Mouse (Mus musculus): ENCODE measurements around the gene Vps51. TPM values are rescaled to one million over a fixed set of nuclear protein-coding genes. Genes with fewer than 3 reads are reported as not detected.

Gene Vps51
- polyA plus RNA-seq, 1 experiment: 55.2 TPM

GRCm38 (mm10) chr19:6105586-6105985 lies 28.6 kb upstream of the Vps51 start, which contains the start of gene Naaladl1:
Naaladl1 (plus strand) TSS chr19:6105782.
- Histone ChIP-seq H3K36me3 (ENCODE audit: control insufficient read depth, insufficient read depth) (no peaks in the 10 kb centered on the region), H3K27me3 (ENCODE audit: control insufficient read depth, insufficient read depth, insufficient read length) (no peaks in the 10 kb centered on the region), H3K79me2 (ENCODE audit: control insufficient read depth, insufficient read depth) (no peaks in the 10 kb centered on the region), H3ac (ENCODE audit: control insufficient read depth, insufficient read length, low read depth) (no peak within 1 kb of the TSS), H3K4me3 (ENCODE audit: insufficient read depth, poor library complexity, severe bottlenecking) (no peak within 1 kb of the TSS), H3K79me3 (ENCODE audit: low read depth) (no peaks in the 10 kb centered on the region)
- TF ChIP-seq MYOD1 (IDR thresholded peaks at IDR 0.05; ENCODE audit: control insufficient read depth, insufficient read length, low read depth): no peak
- no peak for TF ChIP-seq MYOG (IDR thresholded peaks at IDR 0.05; ENCODE audit: control insufficient read depth, extremely low read depth, insufficient read length)
- TF ChIP-seq USF1 (IDR thresholded peaks at IDR 0.05; ENCODE audit: low read depth): no peak
- no peak for TF ChIP-seq FOSL1 (IDR thresholded peaks at IDR 0.05; ENCODE audit: insufficient read depth, low read length, poor library complexity, severe bottlenecking)
- TF ChIP-seq CEBPB (IDR thresholded peaks at IDR 0.05; ENCODE audit: low read depth): no peak
- TF ChIP-seq MAX (IDR thresholded peaks at IDR 0.05): no peak
- no peak for TF ChIP-seq CTCF (IDR thresholded peaks at IDR 0.05; ENCODE audit: control insufficient read depth, insufficient read depth, insufficient read length)

GRCm38 (mm10) chr19:6104476-6104875 lies 27.4 kb upstream of the Vps51 start:
- H3K79me2 ChIP-seq (ENCODE audit: control insufficient read depth, insufficient read depth): no peaks in the 10 kb centered on the region
- TF ChIP-seq USF1 (IDR thresholded peaks at IDR 0.05; ENCODE audit: low read depth): no peak
- no peak for TF ChIP-seq FOSL1 (IDR thresholded peaks at IDR 0.05; ENCODE audit: insufficient read depth, low read length, poor library complexity, severe bottlenecking)
- TF ChIP-seq MYOG (IDR thresholded peaks at IDR 0.05; ENCODE audit: control insufficient read depth, extremely low read depth, insufficient read length): no peak
- no peak for TF ChIP-seq CTCF (IDR thresholded peaks at IDR 0.05; ENCODE audit: control insufficient read depth, insufficient read depth, insufficient read length)
- no peak for TF ChIP-seq MYOD1 (IDR thresholded peaks at IDR 0.05; ENCODE audit: control insufficient read depth, insufficient read length, low read depth)
- no peak for TF ChIP-seq MAX (IDR thresholded peaks at IDR 0.05)
- no peak for TF ChIP-seq CEBPB (IDR thresholded peaks at IDR 0.05; ENCODE audit: low read depth)
- H3K79me3 ChIP-seq (ENCODE audit: low read depth): no peaks in the 10 kb centered on the region
- H3K4me3 ChIP-seq (ENCODE audit: insufficient read depth, poor library complexity, severe bottlenecking): no peak overlapping the region
- H3K27me3 ChIP-seq (ENCODE audit: control insufficient read depth, insufficient read depth, insufficient read length): no peaks in the 10 kb centered on the region
- H3ac ChIP-seq (ENCODE audit: control insufficient read depth, insufficient read length, low read depth): no peak overlapping the region
- no peaks in the 10 kb centered on the region for H3K36me3 ChIP-seq (ENCODE audit: control insufficient read depth, insufficient read depth)

GRCm38 (mm10) chr19:6102169-6102853 lies 25.3 kb upstream of the Vps51 start:
- Histone ChIP-seq H3ac (ENCODE audit: control insufficient read depth, insufficient read length, low read depth) (no peak overlapping the region), H3K79me3 (ENCODE audit: low read depth) (no peaks in the 10 kb centered on the region), H3K79me2 (ENCODE audit: control insufficient read depth, insufficient read depth) (no peaks in the 10 kb centered on the region), H3K36me3 (ENCODE audit: control insufficient read depth, insufficient read depth) (no peaks in the 10 kb centered on the region), H3K27me3 (ENCODE audit: control insufficient read depth, insufficient read depth, insufficient read length) (no peaks in the 10 kb centered on the region), H3K4me3 (ENCODE audit: insufficient read depth, poor library complexity, severe bottlenecking) (no peak overlapping the region)
- TF ChIP-seq CEBPB (IDR thresholded peaks at IDR 0.05; ENCODE audit: low read depth) (no peak), MYOG (IDR thresholded peaks at IDR 0.05; ENCODE audit: control insufficient read depth, extremely low read depth, insufficient read length) (no peak), MYOD1 (IDR thresholded peaks at IDR 0.05; ENCODE audit: control insufficient read depth, insufficient read length, low read depth) (no peak), FOSL1 (IDR thresholded peaks at IDR 0.05; ENCODE audit: insufficient read depth, low read length, poor library complexity, severe bottlenecking) (no peak), CTCF (IDR thresholded peaks at IDR 0.05; ENCODE audit: control insufficient read depth, insufficient read depth, insufficient read length) (no peak), MAX (IDR thresholded peaks at IDR 0.05) (no peak), USF1 (IDR thresholded peaks at IDR 0.05; ENCODE audit: low read depth) (no peak)

DNA sequence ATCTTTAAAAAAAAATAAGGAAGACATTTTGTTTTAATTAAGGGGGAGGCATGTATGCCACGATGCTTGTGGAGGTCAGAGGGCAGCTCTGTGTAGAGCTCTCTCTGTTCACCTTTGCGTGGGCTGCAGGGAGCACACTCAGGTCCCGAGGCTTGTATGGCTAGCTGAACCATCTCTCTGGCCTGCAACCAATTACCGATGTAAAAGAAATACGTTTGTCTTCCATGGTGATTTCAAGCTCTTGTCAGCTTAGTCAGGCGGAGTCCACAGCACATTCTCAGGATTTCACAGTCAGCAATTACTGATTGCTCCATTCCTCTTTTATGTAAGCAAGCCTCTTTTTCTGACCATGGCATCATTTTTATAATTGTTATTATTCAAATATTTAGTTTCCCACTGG lies 24.2 kb upstream of the Vps51 start:
- Histone ChIP-seq H3ac (ENCODE audit: control insufficient read depth, insufficient read length, low read depth) (no peak overlapping the region), H3K27me3 (ENCODE audit: control insufficient read depth, insufficient read depth, insufficient read length) (no peaks in the 10 kb centered on the region), H3K4me3 (ENCODE audit: insufficient read depth, poor library complexity, severe bottlenecking) (no peak overlapping the region), H3K36me3 (ENCODE audit: control insufficient read depth, insufficient read depth) (no peaks in the 10 kb centered on the region), H3K79me3 (ENCODE audit: low read depth) (no peaks in the 10 kb centered on the region), H3K79me2 (ENCODE audit: control insufficient read depth, insufficient read depth) (no peaks in the 10 kb centered on the region)
- TF ChIP-seq USF1 (IDR thresholded peaks at IDR 0.05; ENCODE audit: low read depth): no peak
- TF ChIP-seq CEBPB (IDR thresholded peaks at IDR 0.05; ENCODE audit: low read depth): no peak
- no peak for TF ChIP-seq MAX (IDR thresholded peaks at IDR 0.05)
- no peak for TF ChIP-seq CTCF (IDR thresholded peaks at IDR 0.05; ENCODE audit: control insufficient read depth, insufficient read depth, insufficient read length)
- TF ChIP-seq MYOG (IDR thresholded peaks at IDR 0.05; ENCODE audit: control insufficient read depth, extremely low read depth, insufficient read length): no peak
- no peak for TF ChIP-seq MYOD1 (IDR thresholded peaks at IDR 0.05; ENCODE audit: control insufficient read depth, insufficient read length, low read depth)
- no peak for TF ChIP-seq FOSL1 (IDR thresholded peaks at IDR 0.05; ENCODE audit: insufficient read depth, low read length, poor library complexity, severe bottlenecking)

GRCm38 (mm10) chr19:6097847-6098246 lies 20.8 kb upstream of the Vps51 start:
- no peaks in the 10 kb centered on the region for H3K79me3 ChIP-seq (ENCODE audit: low read depth)
- H3K27me3 ChIP-seq (ENCODE audit: control insufficient read depth, insufficient read depth, insufficient read length): no peaks in the 10 kb centered on the region
- no peak overlapping the region for H3K4me3 ChIP-seq (ENCODE audit: insufficient read depth, poor library complexity, severe bottlenecking)
- peaks cover 9% of the 10 kb centered on the region for H3K36me3 ChIP-seq (ENCODE audit: control insufficient read depth, insufficient read depth)
- H3K79me2 ChIP-seq (ENCODE audit: control insufficient read depth, insufficient read depth): peaks cover 8% of the 10 kb centered on the region
- H3ac ChIP-seq (ENCODE audit: control insufficient read depth, insufficient read length, low read depth): no peak overlapping the region
- no peak for TF ChIP-seq MYOG (IDR thresholded peaks at IDR 0.05; ENCODE audit: control insufficient read depth, extremely low read depth, insufficient read length)

DNA sequence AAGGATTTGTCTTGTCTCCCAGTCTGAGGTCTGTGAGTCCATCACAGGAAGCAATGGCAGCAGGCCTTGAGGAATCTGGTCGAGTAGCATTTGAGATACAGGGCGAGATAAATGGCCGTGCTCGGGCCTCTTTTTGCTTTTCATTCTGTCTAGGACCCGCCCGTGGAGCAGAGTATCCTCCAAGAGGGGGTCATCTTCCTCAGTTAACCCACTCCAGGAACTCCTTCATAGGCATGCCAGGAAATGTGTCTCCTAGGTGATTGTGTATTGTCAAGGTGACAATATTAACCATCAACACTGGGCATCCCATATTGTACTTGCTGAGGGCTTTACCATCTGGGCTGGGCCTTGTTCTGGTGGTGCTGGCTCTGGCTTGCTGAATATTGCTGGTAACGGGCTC lies 17.1 kb upstream of the Vps51 start, which contains the start of gene AC131692.1:
Gene AC131692.1 (plus strand): TSS at position 301 of the 400 bp plus-strand sequence.
- H3K79me3 ChIP-seq (ENCODE audit: low read depth): peaks cover 8% of the 10 kb centered on the region
- no peak within 1 kb of the TSS for H3ac ChIP-seq (ENCODE audit: control insufficient read depth, insufficient read length, low read depth)
- H3K27me3 ChIP-seq (ENCODE audit: control insufficient read depth, insufficient read depth, insufficient read length): no peaks in the 10 kb centered on the region
- no peak for TF ChIP-seq CEBPB (IDR thresholded peaks at IDR 0.05; ENCODE audit: low read depth)
- TF ChIP-seq FOSL1 (IDR thresholded peaks at IDR 0.05; ENCODE audit: insufficient read depth, low read length, poor library complexity, severe bottlenecking): no peak
- no peak for TF ChIP-seq MYOG (IDR thresholded peaks at IDR 0.05; ENCODE audit: control insufficient read depth, extremely low read depth, insufficient read length)
- TF ChIP-seq CTCF (IDR thresholded peaks at IDR 0.05; ENCODE audit: control insufficient read depth, insufficient read depth, insufficient read length): no peak
- TF ChIP-seq MAX (IDR thresholded peaks at IDR 0.05): no peak
- TF ChIP-seq MYOD1 (IDR thresholded peaks at IDR 0.05; ENCODE audit: control insufficient read depth, insufficient read length, low read depth): no peak
- TF ChIP-seq USF1 (IDR thresholded peaks at IDR 0.05; ENCODE audit: low read depth): no peak
- no peak within 1 kb of the TSS for H3K4me3 ChIP-seq (ENCODE audit: insufficient read depth, poor library complexity, severe bottlenecking)
- peaks cover 44% of the 10 kb centered on the region for H3K79me2 ChIP-seq (ENCODE audit: control insufficient read depth, insufficient read depth)
- H3K36me3 ChIP-seq (ENCODE audit: control insufficient read depth, insufficient read depth): peaks cover 45% of the 10 kb centered on the region

Data from C2C12 (cell line).